Mouse (Mus musculus): ENCODE results near the gene Bmp2k. TPM values are rescaled to one million over a fixed set of nuclear protein-coding genes. Genes with fewer than 3 reads are reported as not detected.

Gene Bmp2k
- polyA plus RNA-seq, 1 experiment from 2014 or later = 11.8 TPM

DNA sequence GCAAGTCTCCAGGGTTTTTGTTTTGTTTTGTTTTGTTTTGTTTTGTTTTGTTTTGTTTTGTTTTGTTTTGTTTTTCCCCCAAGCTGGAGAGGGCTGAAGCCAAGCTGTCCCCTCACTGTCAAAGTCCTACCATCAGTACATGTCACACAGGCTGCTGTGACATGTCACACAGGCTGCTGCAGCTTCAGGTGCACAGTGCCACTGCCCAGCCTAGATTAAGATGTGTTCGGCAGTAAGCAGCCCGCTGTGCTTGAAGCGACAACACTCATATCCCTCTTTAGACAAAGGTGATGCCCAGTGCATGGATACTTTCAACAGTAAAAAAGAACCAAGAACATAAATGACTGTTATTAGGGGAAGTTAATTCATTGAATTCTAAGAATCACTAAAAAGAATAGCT is 28.5 kb upstream of the Bmp2k start:
- H3K9ac ChIP-seq (replicated peaks; ENCODE audit: low read length) = no peak overlapping the region
- 28% methylated on average over 3 of the region's 3 CpGs for WGBS
- DNase-seq (no peak), ATAC-seq (ENCODE audit: low FRiP score, low TSS enrichment) (no peak)
- no peaks in the 10 kb centered on the region for H3K36me3 ChIP-seq (ENCODE audit: control insufficient read depth, insufficient read depth, low read length)
- H3K4me2 ChIP-seq (ENCODE audit: low read length) = no peak overlapping the region
- H3K27ac ChIP-seq (replicated peaks; ENCODE audit: low read depth, low read length) = no peak overlapping the region
- no peaks in the 10 kb centered on the region for H3K9me3 ChIP-seq (ENCODE audit: control insufficient read depth, low read length)
- H3K4me3 ChIP-seq (replicated peaks; ENCODE audit: low read depth, low read length) = no peak overlapping the region
- no peaks in the 10 kb centered on the region for H3K27me3 ChIP-seq (ENCODE audit: control insufficient read depth, insufficient read depth, low read length)
- H3K4me1 ChIP-seq (ENCODE audit: control insufficient read depth, insufficient read depth, low read length) = no peaks in the 10 kb centered on the region

DNA sequence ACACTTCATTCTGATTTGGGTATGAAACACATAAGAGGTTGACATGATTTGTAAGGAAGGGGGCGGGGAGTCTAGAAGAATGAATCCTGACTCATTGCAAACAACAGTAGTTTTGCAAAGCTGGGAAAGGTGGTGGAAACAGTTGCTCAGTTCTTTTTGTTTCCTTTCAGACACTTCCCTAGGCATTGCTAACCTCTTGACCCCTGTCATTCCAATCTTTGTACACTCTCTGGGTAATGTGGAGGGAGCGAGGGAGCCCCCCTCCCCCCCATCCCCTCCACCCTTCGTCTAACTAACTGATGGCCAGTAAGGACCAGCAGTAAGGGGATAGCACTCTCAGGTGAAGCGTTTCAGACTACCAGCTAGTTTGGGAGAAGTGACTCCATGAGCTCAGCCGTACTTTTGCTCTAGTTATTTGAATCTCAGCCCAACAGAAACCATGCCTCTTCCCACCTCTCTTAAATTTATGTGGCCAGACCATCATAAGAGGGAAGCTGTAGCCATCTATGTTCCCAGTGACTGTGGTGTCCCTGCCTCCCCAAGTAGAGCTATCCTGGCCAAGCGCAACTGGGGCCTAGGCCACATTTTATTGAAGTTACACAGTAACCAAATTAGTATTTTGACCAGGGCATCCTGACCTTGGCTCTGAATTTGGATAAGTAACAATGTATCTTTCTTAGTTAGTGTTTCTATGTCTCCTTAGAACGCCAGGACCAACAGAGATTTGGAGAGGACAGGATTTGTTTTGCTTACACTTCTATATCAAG is 27.6 kb upstream of the Bmp2k start:
- Histone ChIP-seq H3K36me3 (ENCODE audit: control insufficient read depth, insufficient read depth, low read length) (no peaks in the 10 kb centered on the region), H3K27me3 (ENCODE audit: control insufficient read depth, insufficient read depth, low read length) (no peaks in the 10 kb centered on the region), H3K27ac (replicated peaks; ENCODE audit: low read depth, low read length) (no peak overlapping the region), H3K4me3 (replicated peaks; ENCODE audit: low read depth, low read length) (no peak overlapping the region), H3K9ac (replicated peaks; ENCODE audit: low read length) (no peak overlapping the region), H3K4me1 (ENCODE audit: control insufficient read depth, insufficient read depth, low read length) (no peaks in the 10 kb centered on the region), H3K4me2 (ENCODE audit: low read length) (no peak overlapping the region), H3K9me3 (ENCODE audit: control insufficient read depth, low read length) (no peaks in the 10 kb centered on the region)
- DNase-seq = no peak
- ATAC-seq (ENCODE audit: low FRiP score, low TSS enrichment) = no peak
- WGBS = 52% methylated on average over 7 of the region's 7 CpGs

DNA sequence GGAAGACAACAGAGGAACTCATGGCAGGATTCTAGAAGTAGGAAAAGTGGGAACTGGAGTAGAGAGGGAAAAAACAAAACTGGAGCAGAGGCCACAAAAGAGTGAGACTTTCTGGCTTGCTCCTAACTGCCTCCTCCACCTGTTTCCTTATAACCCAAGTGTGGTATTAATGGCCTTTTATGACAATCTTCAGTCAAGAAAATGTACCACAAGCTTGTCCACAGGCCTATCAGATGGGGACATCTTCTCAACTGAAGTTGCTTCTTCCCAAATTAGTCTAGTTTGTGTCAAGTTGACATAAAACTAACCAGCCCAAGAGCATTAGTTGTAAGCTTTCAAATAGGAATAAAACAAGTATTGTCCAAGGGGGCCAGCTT is 27.0 kb upstream of the Bmp2k start:
- ATAC-seq (ENCODE audit: low FRiP score, low TSS enrichment) (no peak), DNase-seq (no peak)
- H3K9me3 ChIP-seq (ENCODE audit: control insufficient read depth, low read length) = no peaks in the 10 kb centered on the region
- no peaks in the 10 kb centered on the region for H3K36me3 ChIP-seq (ENCODE audit: control insufficient read depth, insufficient read depth, low read length)
- H3K9ac ChIP-seq (replicated peaks; ENCODE audit: low read length) = no peak overlapping the region
- no peaks in the 10 kb centered on the region for H3K27me3 ChIP-seq (ENCODE audit: control insufficient read depth, insufficient read depth, low read length)
- H3K4me2 ChIP-seq (ENCODE audit: low read length) = no peak overlapping the region
- H3K27ac ChIP-seq (replicated peaks; ENCODE audit: low read depth, low read length) = no peak overlapping the region
- H3K4me1 ChIP-seq (ENCODE audit: control insufficient read depth, insufficient read depth, low read length) = no peaks in the 10 kb centered on the region
- H3K4me3 ChIP-seq (replicated peaks; ENCODE audit: low read depth, low read length) = no peak overlapping the region

DNA sequence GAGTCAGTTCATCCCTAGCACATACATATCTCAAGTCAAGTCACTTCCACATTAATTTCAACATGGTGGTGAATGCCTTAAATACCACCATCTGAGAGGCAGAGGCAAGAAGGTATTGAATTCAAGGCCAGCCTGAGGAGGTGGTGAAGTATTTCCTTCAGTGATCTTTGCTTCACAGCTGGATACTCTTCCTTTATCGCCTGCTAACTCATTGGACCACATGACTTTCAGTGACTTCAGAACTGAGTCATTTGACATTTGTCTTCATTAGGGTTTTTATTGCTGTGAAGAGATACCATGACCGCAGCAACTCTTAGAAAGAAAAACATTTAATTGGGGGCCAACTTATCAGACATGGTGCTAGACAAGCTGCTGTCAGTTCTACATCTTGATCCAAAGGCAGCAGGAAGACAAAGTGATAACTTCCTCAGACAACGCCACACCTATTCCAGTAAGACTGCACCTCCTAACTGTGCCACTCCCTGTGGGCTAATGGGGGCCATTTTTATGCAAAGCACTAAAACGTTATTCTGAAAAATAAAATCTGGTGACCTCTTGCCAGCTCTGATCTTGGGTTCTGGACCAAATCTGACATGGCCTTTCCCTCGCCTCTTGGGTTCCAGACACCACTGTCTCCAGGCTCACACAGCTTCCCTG is 24.9 kb upstream of the Bmp2k start:
- H3K4me3 ChIP-seq (replicated peaks; ENCODE audit: low read depth, low read length) = no peak overlapping the region
- H3K9ac ChIP-seq (replicated peaks; ENCODE audit: low read length) = no peak overlapping the region
- no peaks in the 10 kb centered on the region for H3K27me3 ChIP-seq (ENCODE audit: control insufficient read depth, insufficient read depth, low read length)
- DNase-seq (no peak), ATAC-seq (ENCODE audit: low FRiP score, low TSS enrichment) (no peak)
- no peak overlapping the region for H3K4me2 ChIP-seq (ENCODE audit: low read length)
- no peaks in the 10 kb centered on the region for H3K9me3 ChIP-seq (ENCODE audit: control insufficient read depth, low read length)
- no peaks in the 10 kb centered on the region for H3K4me1 ChIP-seq (ENCODE audit: control insufficient read depth, insufficient read depth, low read length)
- H3K36me3 ChIP-seq (ENCODE audit: control insufficient read depth, insufficient read depth, low read length) = no peaks in the 10 kb centered on the region
- WGBS = 89% methylated on average over 5 of the region's 5 CpGs
- H3K27ac ChIP-seq (replicated peaks; ENCODE audit: low read depth, low read length) = no peak overlapping the region

DNA sequence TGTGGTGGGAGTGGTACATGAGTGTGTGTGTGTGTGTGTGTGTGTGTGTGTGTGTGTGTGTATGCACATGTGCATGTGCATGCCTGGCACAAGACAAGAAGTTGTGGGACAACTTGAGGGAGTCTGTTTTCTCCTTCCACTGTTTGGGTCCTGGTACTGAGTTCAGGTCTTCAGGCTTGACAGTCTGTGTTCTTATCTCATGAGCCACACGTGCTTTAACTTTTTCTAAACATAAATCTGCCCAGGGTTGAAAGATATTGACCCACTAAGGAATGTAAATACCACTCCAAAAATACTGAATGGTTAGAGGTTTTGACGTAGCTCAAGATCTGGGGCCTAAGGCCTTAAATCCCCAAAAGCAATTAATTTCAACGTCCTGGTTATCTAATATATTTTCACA is 23.8 kb upstream of the Bmp2k start:
- Histone ChIP-seq H3K9me3 (ENCODE audit: control insufficient read depth, low read length) (no peaks in the 10 kb centered on the region), H3K27ac (replicated peaks; ENCODE audit: low read depth, low read length) (no peak overlapping the region), H3K36me3 (ENCODE audit: control insufficient read depth, insufficient read depth, low read length) (no peaks in the 10 kb centered on the region), H3K9ac (replicated peaks; ENCODE audit: low read length) (no peak overlapping the region), H3K4me3 (replicated peaks; ENCODE audit: low read depth, low read length) (no peak overlapping the region), H3K4me2 (ENCODE audit: low read length) (no peak overlapping the region), H3K4me1 (ENCODE audit: control insufficient read depth, insufficient read depth, low read length) (no peaks in the 10 kb centered on the region), H3K27me3 (ENCODE audit: control insufficient read depth, insufficient read depth, low read length) (no peaks in the 10 kb centered on the region)
- ATAC-seq (ENCODE audit: low FRiP score, low TSS enrichment) (no peak), DNase-seq (no peak)
- 85% methylated on average over 3 of the region's 3 CpGs for WGBS

DNA sequence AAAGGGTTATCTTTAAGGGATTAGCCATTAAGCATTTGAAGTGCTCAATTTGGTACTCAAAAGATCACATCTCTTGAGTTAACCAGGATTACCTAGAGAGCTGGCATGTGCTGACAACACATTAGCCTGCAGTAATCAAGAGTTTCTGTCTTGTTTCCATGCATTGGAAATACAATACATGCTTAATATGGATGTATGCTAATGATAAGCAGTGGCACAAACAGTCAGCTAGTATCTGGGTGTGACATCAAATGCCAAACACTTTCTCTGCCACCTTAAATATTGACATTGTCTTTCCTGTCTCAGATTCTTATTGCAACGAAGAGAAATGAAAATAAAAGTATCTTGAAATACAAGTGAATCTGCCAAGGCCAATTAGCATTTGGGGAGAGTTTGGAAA is 22.8 kb upstream of the Bmp2k start:
- ATAC-seq (ENCODE audit: low FRiP score, low TSS enrichment) = no peak
- Histone ChIP-seq H3K27me3 (ENCODE audit: control insufficient read depth, insufficient read depth, low read length) (no peaks in the 10 kb centered on the region), H3K36me3 (ENCODE audit: control insufficient read depth, insufficient read depth, low read length) (no peaks in the 10 kb centered on the region), H3K27ac (replicated peaks; ENCODE audit: low read depth, low read length) (no peak overlapping the region), H3K4me1 (ENCODE audit: control insufficient read depth, insufficient read depth, low read length) (no peaks in the 10 kb centered on the region), H3K4me3 (replicated peaks; ENCODE audit: low read depth, low read length) (no peak overlapping the region), H3K9ac (replicated peaks; ENCODE audit: low read length) (no peak overlapping the region), H3K4me2 (ENCODE audit: low read length) (no peak overlapping the region), H3K9me3 (ENCODE audit: control insufficient read depth, low read length) (no peaks in the 10 kb centered on the region)
- DNase-seq = no peak
- WGBS = 59% methylated on average over 1 of the region's 1 CpGs

DNA sequence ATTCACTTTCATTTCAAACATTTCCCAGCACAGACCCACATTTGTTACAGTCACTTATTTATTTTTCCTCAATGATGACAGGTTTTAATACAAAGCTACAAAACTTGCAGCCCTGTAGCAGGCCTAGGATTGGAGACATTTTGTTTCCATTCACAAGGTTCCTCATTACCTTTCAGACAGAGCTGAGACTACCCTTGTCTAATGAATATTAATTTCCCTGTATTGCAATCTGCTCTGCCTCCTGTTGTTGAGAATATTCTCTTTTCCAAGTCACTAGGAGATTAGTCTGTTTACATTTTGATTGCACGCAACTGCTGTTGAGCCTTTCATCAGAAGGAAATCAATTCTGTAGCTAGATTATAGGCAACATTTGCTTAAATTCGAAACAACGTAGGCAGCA is 22.4 kb upstream of the Bmp2k start:
- no peak for DNase-seq
- Histone ChIP-seq H3K9ac (replicated peaks; ENCODE audit: low read length) (no peak overlapping the region), H3K4me2 (ENCODE audit: low read length) (no peak overlapping the region), H3K27me3 (ENCODE audit: control insufficient read depth, insufficient read depth, low read length) (no peaks in the 10 kb centered on the region), H3K4me3 (replicated peaks; ENCODE audit: low read depth, low read length) (no peak overlapping the region), H3K36me3 (ENCODE audit: control insufficient read depth, insufficient read depth, low read length) (no peaks in the 10 kb centered on the region), H3K27ac (replicated peaks; ENCODE audit: low read depth, low read length) (peak overlapping the region; percentile 32; the same call in 1 of the 2 replicates), H3K4me1 (ENCODE audit: control insufficient read depth, insufficient read depth, low read length) (0 out of 2 replicates have a peak, but pooled peaks cover 3% of the 10 kb centered on the region), H3K9me3 (ENCODE audit: control insufficient read depth, low read length) (no peaks in the 10 kb centered on the region)
- 68% methylated on average over 3 of the region's 3 CpGs for WGBS
- no peak for ATAC-seq (ENCODE audit: low FRiP score, low TSS enrichment)

DNA sequence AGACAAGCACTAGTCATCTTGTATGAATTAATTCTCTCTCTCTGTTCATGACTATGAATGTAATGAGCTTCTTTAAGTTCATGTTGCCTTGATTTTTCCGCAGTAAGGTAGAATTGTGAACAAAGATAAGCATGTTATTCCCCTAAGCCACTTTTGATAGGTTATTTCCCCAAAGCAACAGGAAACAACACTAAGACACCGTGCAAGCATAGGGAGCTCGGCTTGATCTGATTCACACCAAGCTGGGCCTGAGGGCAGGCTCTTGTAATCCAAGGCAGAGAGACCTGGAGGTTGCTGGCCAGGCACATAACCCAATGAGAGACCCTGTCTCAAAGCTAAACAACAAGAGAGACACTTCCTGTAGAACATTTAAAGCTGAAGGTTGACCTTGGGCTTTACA is 21.3 kb upstream of the Bmp2k start:
- Histone ChIP-seq H3K9me3 (ENCODE audit: control insufficient read depth, low read length) (no peaks in the 10 kb centered on the region), H3K4me2 (ENCODE audit: low read length) (no peak overlapping the region), H3K27me3 (ENCODE audit: control insufficient read depth, insufficient read depth, low read length) (no peaks in the 10 kb centered on the region), H3K4me1 (ENCODE audit: control insufficient read depth, insufficient read depth, low read length) (0 out of 2 replicates have a peak, but pooled peaks cover 4% of the 10 kb centered on the region), H3K4me3 (replicated peaks; ENCODE audit: low read depth, low read length) (no peak overlapping the region), H3K27ac (replicated peaks; ENCODE audit: low read depth, low read length) (no peak overlapping the region), H3K9ac (replicated peaks; ENCODE audit: low read length) (no peak overlapping the region), H3K36me3 (ENCODE audit: control insufficient read depth, insufficient read depth, low read length) (no peaks in the 10 kb centered on the region)
- ATAC-seq (ENCODE audit: low FRiP score, low TSS enrichment) (no peak), DNase-seq (no peak)
- 84% methylated on average over 3 of the region's 3 CpGs for WGBS
